Mouse (Mus musculus) bone marrow macrophage, adult 2 months (primary cell): ENCODE results near the gene BC005624.
A peak's percentile ranks its signal among the peaks of the same experiment; 100 is the strongest.

ENCODE experiments used
- CTCF ChIP-seq: IDR thresholded peaks from 2 replicates; pipeline ENCODE4 v1.5.1; 2012; ENCODE audit warnings: low read depth, mild to moderate bottlenecking, low read length, moderate library complexity
- POLR2A ChIP-seq: IDR thresholded peaks from 2 replicates; pipeline ENCODE4 v1.6.1; 2012; ENCODE audit warnings: mild to moderate bottlenecking, low read depth, low read length, borderline replicate concordance

- TF ChIP-seq CTCF (peak; percentile 84), POLR2A (no peak)
Observed at GRCm38 (mm10) chr2:30942603-30943011, 39.4 kb downstream of the BC005624 start.
